In the genomic region with DNA sequence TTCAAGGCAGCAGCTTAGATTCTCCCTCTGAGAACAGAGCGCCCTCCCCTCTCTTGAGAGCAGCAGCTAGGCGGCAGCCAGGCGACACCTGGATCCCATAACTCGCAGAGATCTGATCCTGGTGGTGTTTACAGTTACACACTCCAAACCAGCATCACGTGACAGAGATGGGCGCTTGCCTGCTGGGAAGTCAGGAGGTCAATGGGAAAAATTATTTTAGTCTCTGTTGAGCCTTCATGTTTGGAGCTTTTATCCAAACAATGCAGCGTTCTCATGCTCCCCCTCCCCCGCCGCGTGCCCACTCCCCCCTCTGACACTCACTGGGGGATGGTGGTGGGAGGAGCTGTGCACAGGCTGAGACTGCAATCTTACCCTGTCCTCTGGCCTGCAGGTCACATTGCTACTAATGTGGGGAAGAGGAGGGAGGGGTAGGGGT, we compare ENCODE assay signal across 7 mouse cellular contexts. TPM values are rescaled to one million over a fixed set of nuclear protein-coding genes. Genes with fewer than 3 reads are reported as not detected.
DNase-seq lines count a peak whose midpoint lies in the region; ATAC-seq and TF ChIP-seq lines count a peak whose summit lies in the region.

No protein-coding gene starts in this region.

- H3K36me3 ChIP-seq in embryonic facial prominence, embryonic 10.5 days (replicated peaks) = no peaks in the 10 kb centered on the region
- no peaks in the 10 kb centered on the region for H3K36me3 ChIP-seq in heart, embryonic 15.5 days

- H3K4me2 ChIP-seq in heart, embryonic 15.5 days = peak overlapping the region; percentile 52

- peak overlapping the region; percentile 40 for H3K4me3 ChIP-seq in embryonic facial prominence, embryonic 10.5 days
- peak overlapping the region; percentile 16; the same call in 1 of the 2 replicates for H3K4me3 ChIP-seq in heart, embryonic 15.5 days

- CTCF ChIA-PET in Patski (lab: Charles Lee) = interaction anchor here (0.8 to 1.4 kb wide), 2 partner anchors 10 to 60 kb away, joined by 3 read pairs; no protein-coding TSS in a partner anchor

- WGBS in embryonic facial prominence, embryonic 10.5 days = 3% methylated on average over 10 of the region's 10 CpGs
- 3% methylated on average over 10 of the region's 10 CpGs for WGBS in heart, embryonic 15.5 days

- in situ Hi-C loops in Patski (cut with MboI; ENCODE audit: low pct_unique_long_range_greater_than_20kb) = no loop called here

- peak overlapping the region; percentile 84 for H3K27ac ChIP-seq in embryonic facial prominence, embryonic 10.5 days (replicated peaks)
- peak overlapping the region; percentile 36; the same call in 1 of the 2 replicates for H3K27ac ChIP-seq in heart, embryonic 15.5 days

- ATAC-seq in Patski = peak; percentile 27
- ATAC-seq in heart, embryonic 15.5 days (replicated peaks; ENCODE audit: insufficient number of reproducible peaks, insufficient read depth, low FRiP score, low read depth) = peak; percentile 69

- TF ChIP-seq CTCF in Patski (IDR thresholded peaks at IDR 0.05) = no peak

- H3K9me3 ChIP-seq in embryonic facial prominence, embryonic 10.5 days = no peaks in the 10 kb centered on the region
- no peaks in the 10 kb centered on the region for H3K9me3 ChIP-seq in heart, embryonic 15.5 days (replicated peaks)

- no peak overlapping the region for H3K9ac ChIP-seq in heart, embryonic 15.5 days

- H3K4me1 ChIP-seq in embryonic facial prominence, embryonic 10.5 days = peaks cover 50% of the 10 kb centered on the region
- H3K4me1 ChIP-seq in heart, embryonic 15.5 days (replicated peaks) = peaks cover 12% of the 10 kb centered on the region

- DNase-seq in Patski (ENCODE audit: low read depth, low spot score) = no peak
- DNase-seq in embryonic facial prominence, embryonic 10.5 days (ENCODE audit: low spot score) = peak; percentile 88
- DNase-seq in kidney, postnatal 14 days = peak; percentile 86
- peak; percentile 83 for DNase-seq in mesoderm, embryonic 11.5 days (ENCODE audit: low read depth, low spot score)
- DNase-seq in left cerebral cortex, adult 9 months (ENCODE audit: low spot score in 2 of 2) = no peak
- no peak for DNase-seq in right cerebral cortex, postnatal 14 days

- H3K27me3 ChIP-seq in Patski = no peaks in the 10 kb centered on the region
- H3K27me3 ChIP-seq in embryonic facial prominence, embryonic 10.5 days (replicated peaks; ENCODE audit: low read depth, poor library complexity, severe bottlenecking) = no peaks in the 10 kb centered on the region
- H3K27me3 ChIP-seq in heart, embryonic 15.5 days = no peaks in the 10 kb centered on the region

- POLR2A ChIA-PET in Patski (lab: Charles Lee) = interaction anchor here (1.9 to 2.9 kb wide), 2 partner anchors 10 to 57 kb away, joined by 7 to 8 read pairs; a partner anchor contains a TSS

RNA-seq across cellular contexts. Expression of a gene that starts 10.8 kb away (rescaled TPM):
- polyA plus RNA-seq in Patski (2021) = 132 TPM
- polyA plus RNA-seq in embryonic facial prominence, embryonic 10.5 days (2016; fragmentation: Nextera tagmentation; extraction: Ambion mirVana) = 4.4 and 5.2 TPM in 2 replicates
- 2.6 and 5.4 TPM in 2 replicates for polyA plus RNA-seq in heart, embryonic 15.5 days (2015; fragmentation: Nextera tagmentation; extraction: Ambion mirVana)

Comparison
In these comparisons a context has a peak if more than half of its experiments do, and no peak if none do; other contexts are left out.
1. DNase-seq: peak in embryonic facial prominence, embryonic 10.5 days (single experiment), kidney, postnatal 14 days (single experiment) and mesoderm, embryonic 11.5 days (single experiment); none in Patski (single experiment), left cerebral cortex, adult 9 months (0 of 2) and right cerebral cortex, postnatal 14 days (single experiment).
2. RNA of a gene that starts 10.8 kb away (polyA plus RNA-seq): 132 TPM in Patski (single experiment); 4.4 to 5.2 TPM in embryonic facial prominence, embryonic 10.5 days and 2.6 to 5.4 TPM in heart, embryonic 15.5 days; every median in the first group is over 10 times any median in the second.